Mouse (Mus musculus) liver, adult 2 months (tissue): ENCODE results near the gene Gng7. TPM values are rescaled to one million over a fixed set of nuclear protein-coding genes. Genes with fewer than 3 reads are reported as not detected.

Experiments used
- DNase-seq: peaks from one replicate; pipeline ENCODE4 v3.0.0-alpha.2; 2011; ENCODE audit warnings: low read depth, low spot score; ENCODE audit errors: extremely low read depth
- H3K27ac ChIP-seq: fragments of 200-500 bp; replicated peaks from 2 replicates; pipeline ENCODE4 v1.5.1; 2012; ENCODE audit warnings: low read depth, mild to moderate bottlenecking, control low read depth, inconsistent platforms, low read length; ENCODE audit not compliant: insufficient read depth
- H3K27me3 ChIP-seq: fragments of 200-500 bp; 2 replicates; pipeline ENCODE4 v1.6.1; 2012; ENCODE audit warnings: mild to moderate bottlenecking, moderate library complexity, low read length, inconsistent platforms; ENCODE audit not compliant: control insufficient read depth, insufficient read depth
- H3K36me3 ChIP-seq: fragments of 200-500 bp; 2 replicates; pipeline ENCODE4 v1.6.1; 2012; ENCODE audit warnings: low read length, inconsistent platforms; ENCODE audit not compliant: control insufficient read depth, insufficient read depth
- H3K4me1 ChIP-seq: fragments of 200-500 bp; 2 replicates; pipeline ENCODE4 v1.6.1; 2011; ENCODE audit warnings: low read length; ENCODE audit not compliant: control insufficient read depth, insufficient read depth
- H3K4me3 ChIP-seq: fragments of 200-500 bp; 2 replicates; pipeline ENCODE4 v1.5.1; 2011; ENCODE audit warnings: low read depth, mild to moderate bottlenecking, control low read depth, low read length, moderate library complexity; ENCODE audit not compliant: insufficient read depth
- H3K79me2 ChIP-seq: fragments of 200-500 bp; 2 replicates; pipeline ENCODE4 v1.6.1; 2012; ENCODE audit warnings: inconsistent platforms, mild to moderate bottlenecking, low read length, moderate library complexity; ENCODE audit not compliant: control insufficient read depth, insufficient read depth
- H3K9ac ChIP-seq: fragments of 200-500 bp; 2 replicates; pipeline ENCODE4 v1.6.1; 2012; ENCODE audit warnings: low read depth, mild to moderate bottlenecking, control low read depth, inconsistent platforms, low read length
- CTCF ChIP-seq: fragments of 200-500 bp; IDR thresholded peaks from 2 replicates; pipeline ENCODE4 v1.5.1; 2011; ENCODE audit warnings: low read depth, low read length, control low read depth
- POLR2A ChIP-seq: fragments of 200-500 bp; IDR thresholded peaks from 2 replicates; pipeline ENCODE4 v1.6.1; 2011; ENCODE audit warnings: low read length, control low read depth; ENCODE audit not compliant: insufficient read depth; ENCODE audit errors: extremely low read depth
- WGBS: fragments of 180-500 bp; shearing (Covaris S2); methylation state at CpG from one replicate; pipeline ENCODE4 v1.1.7; 2018; 5-methylcytosine and 5-hydroxymethylcytosine counted together
- polyA plus RNA-seq: library from polyadenylated mRNA; depleted of rRNA; stranded (reverse); fragments of >200 nt; gene quantifications from 2 replicates; pipeline ENCODE4 v1.2.3, GENCODE M21; 2012
- total RNA-seq: library from RNA; depleted of rRNA; stranded (reverse); fragments of >200 nt; gene quantifications from 2 replicates; pipeline ENCODE4 v1.2.3, GENCODE M21; 2014

Gng7 gene
- total and polyA plus RNA-seq, 2 experiments = 0.09 to 0.65 TPM

GRCm38 (mm10) chr10:80999362-81000196 lies 15.2 kb downstream of the Gng7 start:
- H3K9ac ChIP-seq = no peak overlapping the region; the same call in 1 of the 2 replicates
- peak; percentile 53 for DNase-seq
- H3K36me3 ChIP-seq = no peaks in the 10 kb centered on the region
- 23% methylated on average over 37 of the region's 37 CpGs for WGBS
- H3K79me2 ChIP-seq = no peaks in the 10 kb centered on the region
- TF ChIP-seq POLR2A (0 out of 2 replicates have a peak, but pooled peaks have one; percentile 10), CTCF (peak; percentile 91)
- no peak overlapping the region for H3K27ac ChIP-seq
- H3K27me3 ChIP-seq = no peaks in the 10 kb centered on the region
- H3K4me3 ChIP-seq = no peak overlapping the region
- peaks cover 2% of the 10 kb centered on the region; the same call in 1 of the 2 replicates for H3K4me1 ChIP-seq

- Histone ChIP-seq H3K27me3 (no peaks in the 10 kb centered on the region), H3K27ac (no peak overlapping the region), H3K4me1 (peaks cover 2% of the 10 kb centered on the region; the same call in 1 of the 2 replicates), H3K36me3 (no peaks in the 10 kb centered on the region), H3K4me3 (no peak overlapping the region), H3K79me2 (no peaks in the 10 kb centered on the region), H3K9ac (no peak overlapping the region)
- DNase-seq = no peak
- 8% methylated on average over 12 of the region's 12 CpGs for WGBS
- no peak for TF ChIP-seq POLR2A
- TF ChIP-seq CTCF = peak; percentile 79
Observed at GRCm38 (mm10) chr10:80998778-80999177, 16.0 kb downstream of the Gng7 start.

GRCm38 (mm10) chr10:80998021-80998420 lies 16.7 kb downstream of the Gng7 start:
- Histone ChIP-seq H3K79me2 (no peaks in the 10 kb centered on the region), H3K4me1 (peaks cover 2% of the 10 kb centered on the region; the same call in 1 of the 2 replicates), H3K27me3 (no peaks in the 10 kb centered on the region), H3K27ac (no peak overlapping the region), H3K4me3 (no peak overlapping the region), H3K36me3 (no peaks in the 10 kb centered on the region), H3K9ac (no peak overlapping the region)
- WGBS = 51% methylated on average over 14 of the region's 14 CpGs
- no peak for TF ChIP-seq CTCF
- no peak for TF ChIP-seq POLR2A
- DNase-seq = no peak

GRCm38 (mm10) chr10:80997332-80997731 lies 17.4 kb downstream of the Gng7 start:
- Histone ChIP-seq H3K27ac (no peak overlapping the region), H3K79me2 (no peaks in the 10 kb centered on the region), H3K36me3 (no peaks in the 10 kb centered on the region), H3K4me3 (no peak overlapping the region), H3K27me3 (no peaks in the 10 kb centered on the region), H3K4me1 (peaks cover 2% of the 10 kb centered on the region; the same call in 1 of the 2 replicates), H3K9ac (no peak overlapping the region)
- no peak for TF ChIP-seq POLR2A
- TF ChIP-seq CTCF = no peak
- DNase-seq = no peak
- WGBS = 89% methylated on average over 8 of the region's 8 CpGs

GRCm38 (mm10) chr10:80996501-80996900 lies 18.2 kb downstream of the Gng7 start:
- no peak overlapping the region for H3K4me3 ChIP-seq
- 92% methylated on average over 8 of the region's 8 CpGs for WGBS
- DNase-seq = no peak

More at GRCm38 (mm10) chr10:80996501-80996900, 18.2 kb downstream of the Gng7 start:
- no peaks in the 10 kb centered on the region for H3K36me3 ChIP-seq
- no peak overlapping the region for H3K9ac ChIP-seq
- H3K27me3 ChIP-seq = no peaks in the 10 kb centered on the region
- no peak for TF ChIP-seq CTCF
- H3K4me1 ChIP-seq = peaks cover 2% of the 10 kb centered on the region; the same call in 1 of the 2 replicates
- no peaks in the 10 kb centered on the region for H3K79me2 ChIP-seq
- H3K27ac ChIP-seq = no peak overlapping the region
